Mouse (Mus musculus): Measurements from ENCODE around the gene Mthfd2l. TPM values are rescaled to one million over a fixed set of nuclear protein-coding genes. Genes with fewer than 3 reads are reported as not detected.
A peak's percentile ranks its signal among the peaks of the same experiment; 100 is the strongest.

The Mthfd2l gene
- total and polyA plus RNA-seq, 2 experiments from 2014 or later = 58.8 to 84.7 TPM

GRCm38 (mm10) chr5:90903339-90904020 lies 27.4 kb upstream of the Mthfd2l start, which contains the start of gene Cxcl2:
TSS of gene Cxcl2 (plus strand) at chr5:90903871.
- Histone ChIP-seq H3K4me1 (ENCODE audit: insufficient read depth, low read length) (0 out of 2 replicates have a peak, but pooled peaks cover 3% of the 10 kb centered on the region), H3K9me3 (ENCODE audit: low read length) (no peaks in the 10 kb centered on the region), H3K27ac (no peak within 1 kb of the TSS), H3K4me2 (ENCODE audit: low read depth, low read length) (peak within 1 kb of the TSS; percentile 66), H3K27me3 (ENCODE audit: insufficient read depth, low read length) (peaks cover 8% of the 10 kb centered on the region), H3K4me3 (ENCODE audit: low read length) (peak within 1 kb of the TSS; percentile 31), H3K9ac (replicated peaks; ENCODE audit: low read length) (no peak within 1 kb of the TSS), H3K36me3 (ENCODE audit: insufficient read depth, low read length) (no peaks in the 10 kb centered on the region)
- TF ChIP-seq CTCF (IDR thresholded peaks at IDR 0.05; ENCODE audit: low read depth) = no peak
- ATAC-seq = peak; percentile 71
- 8% methylated on average over 22 of the region's 22 CpGs for WGBS
- no peak for DNase-seq (ENCODE audit: low spot score)

GRCm38 (mm10) chr5:90908983-90909382 lies 21.9 kb upstream of the Mthfd2l start:
- Histone ChIP-seq H3K4me1 (ENCODE audit: insufficient read depth, low read length) (no peaks in the 10 kb centered on the region), H3K9ac (replicated peaks; ENCODE audit: low read length) (no peak overlapping the region), H3K27me3 (ENCODE audit: insufficient read depth, low read length) (peaks cover 3% of the 10 kb centered on the region; the same call in 1 of the 2 replicates), H3K4me3 (ENCODE audit: low read length) (no peak overlapping the region), H3K36me3 (ENCODE audit: insufficient read depth, low read length) (no peaks in the 10 kb centered on the region), H3K9me3 (ENCODE audit: low read length) (no peaks in the 10 kb centered on the region), H3K27ac (no peak overlapping the region), H3K4me2 (ENCODE audit: low read depth, low read length) (no peak overlapping the region)
- DNase-seq (ENCODE audit: low spot score) = peak; percentile 91
- WGBS = 1% methylated on average over 2 of the region's 2 CpGs
- ATAC-seq = peak; percentile 66
- peak; percentile 90 for TF ChIP-seq CTCF (IDR thresholded peaks at IDR 0.05; ENCODE audit: low read depth)

GRCm38 (mm10) chr5:90919495-90919894 lies 11.4 kb upstream of the Mthfd2l start:
- H3K27ac ChIP-seq = no peak overlapping the region
- no peaks in the 10 kb centered on the region for H3K27me3 ChIP-seq (ENCODE audit: insufficient read depth, low read length)
- no peak overlapping the region for H3K4me3 ChIP-seq (ENCODE audit: low read length)
- ATAC-seq (no peak), DNase-seq (ENCODE audit: low spot score) (no peak)
- no peak overlapping the region for H3K9ac ChIP-seq (replicated peaks; ENCODE audit: low read length)
- H3K4me2 ChIP-seq (ENCODE audit: low read depth, low read length) = no peak overlapping the region
- H3K9me3 ChIP-seq (ENCODE audit: low read length) = no peaks in the 10 kb centered on the region
- 78% methylated on average over 2 of the region's 2 CpGs for WGBS
- TF ChIP-seq CTCF (IDR thresholded peaks at IDR 0.05; ENCODE audit: low read depth) = no peak
- no peaks in the 10 kb centered on the region for H3K36me3 ChIP-seq (ENCODE audit: insufficient read depth, low read length)
- H3K4me1 ChIP-seq (ENCODE audit: insufficient read depth, low read length) = no peaks in the 10 kb centered on the region

GRCm38 (mm10) chr5:90922958-90923357 lies 8.0 kb upstream of the Mthfd2l start:
- Histone ChIP-seq H3K27ac (no peak overlapping the region), H3K4me2 (ENCODE audit: low read depth, low read length) (no peak overlapping the region), H3K4me3 (ENCODE audit: low read length) (no peak overlapping the region), H3K9ac (replicated peaks; ENCODE audit: low read length) (no peak overlapping the region), H3K9me3 (ENCODE audit: low read length) (no peaks in the 10 kb centered on the region), H3K27me3 (ENCODE audit: insufficient read depth, low read length) (no peaks in the 10 kb centered on the region), H3K36me3 (ENCODE audit: insufficient read depth, low read length) (no peaks in the 10 kb centered on the region), H3K4me1 (ENCODE audit: insufficient read depth, low read length) (no peaks in the 10 kb centered on the region)
- no peak for TF ChIP-seq CTCF (IDR thresholded peaks at IDR 0.05; ENCODE audit: low read depth)
- ATAC-seq (no peak), DNase-seq (ENCODE audit: low spot score) (no peak)
- WGBS = 96% methylated on average over 4 of the region's 4 CpGs

- peak; percentile 16; the same call in 1 of the 2 replicates for ATAC-seq
- Histone ChIP-seq H3K27ac (peak overlapping the region; percentile 98), H3K9me3 (ENCODE audit: low read length) (no peaks in the 10 kb centered on the region), H3K27me3 (ENCODE audit: insufficient read depth, low read length) (no peaks in the 10 kb centered on the region), H3K4me3 (ENCODE audit: low read length) (peak overlapping the region; percentile 71), H3K4me2 (ENCODE audit: low read depth, low read length) (peak overlapping the region; percentile 75), H3K36me3 (ENCODE audit: insufficient read depth, low read length) (no peaks in the 10 kb centered on the region), H3K9ac (replicated peaks; ENCODE audit: low read length) (peak overlapping the region; percentile 98), H3K4me1 (ENCODE audit: insufficient read depth, low read length) (peaks cover 9% of the 10 kb centered on the region; the same call in 1 of the 2 replicates)
- TF ChIP-seq CTCF (IDR thresholded peaks at IDR 0.05; ENCODE audit: low read depth) = no peak
- WGBS = 48% methylated on average over 2 of the region's 2 CpGs
- DNase-seq (ENCODE audit: low spot score) = peak; percentile 9
Observed at GRCm38 (mm10) chr5:90930546-90930945, 371 bp upstream of the Mthfd2l start.

- Histone ChIP-seq H3K4me3 (ENCODE audit: low read length) (peak overlapping the region; percentile 71), H3K27ac (peak overlapping the region; percentile 98), H3K27me3 (ENCODE audit: insufficient read depth, low read length) (no peaks in the 10 kb centered on the region), H3K4me2 (ENCODE audit: low read depth, low read length) (peak overlapping the region; percentile 75), H3K36me3 (ENCODE audit: insufficient read depth, low read length) (no peaks in the 10 kb centered on the region), H3K4me1 (ENCODE audit: insufficient read depth, low read length) (peaks cover 9% of the 10 kb centered on the region; the same call in 1 of the 2 replicates), H3K9ac (replicated peaks; ENCODE audit: low read length) (peak overlapping the region; percentile 98), H3K9me3 (ENCODE audit: low read length) (no peaks in the 10 kb centered on the region)
- TF ChIP-seq CTCF (IDR thresholded peaks at IDR 0.05; ENCODE audit: low read depth) = no peak
- DNase-seq (ENCODE audit: low spot score) = peak; percentile 49
- 3% methylated on average over 6 of the region's 6 CpGs for WGBS
- ATAC-seq = peak; percentile 22; the same call in 1 of the 2 replicates
Observed at GRCm38 (mm10) chr5:90931911-90932310, 994 bp downstream of the Mthfd2l start.

GRCm38 (mm10) chr5:90936706-90937105 lies 5.8 kb downstream of the Mthfd2l start:
- DNase-seq (ENCODE audit: low spot score) = no peak
- no peak for TF ChIP-seq CTCF (IDR thresholded peaks at IDR 0.05; ENCODE audit: low read depth)
- H3K9me3 ChIP-seq (ENCODE audit: low read length) = no peaks in the 10 kb centered on the region
- H3K4me2 ChIP-seq (ENCODE audit: low read depth, low read length) = no peak overlapping the region
- H3K4me3 ChIP-seq (ENCODE audit: low read length) = no peak overlapping the region
- H3K36me3 ChIP-seq (ENCODE audit: insufficient read depth, low read length) = no peaks in the 10 kb centered on the region
- H3K27ac ChIP-seq = no peak overlapping the region
- no peaks in the 10 kb centered on the region for H3K27me3 ChIP-seq (ENCODE audit: insufficient read depth, low read length)
- WGBS = 80% methylated on average over 2 of the region's 2 CpGs
- ATAC-seq = no peak
- peaks cover 9% of the 10 kb centered on the region; the same call in 1 of the 2 replicates for H3K4me1 ChIP-seq (ENCODE audit: insufficient read depth, low read length)
- H3K9ac ChIP-seq (replicated peaks; ENCODE audit: low read length) = no peak overlapping the region

Data from hindbrain, postnatal 0 days (tissue).